Mouse (Mus musculus): ENCODE measurements around the gene Lonp1. TPM values are rescaled to one million over a fixed set of nuclear protein-coding genes. Genes with fewer than 3 reads are reported as not detected.

The Lonp1 gene
- polyA plus RNA-seq, 1 experiment from 2014 or later = 56.0 TPM

DNA sequence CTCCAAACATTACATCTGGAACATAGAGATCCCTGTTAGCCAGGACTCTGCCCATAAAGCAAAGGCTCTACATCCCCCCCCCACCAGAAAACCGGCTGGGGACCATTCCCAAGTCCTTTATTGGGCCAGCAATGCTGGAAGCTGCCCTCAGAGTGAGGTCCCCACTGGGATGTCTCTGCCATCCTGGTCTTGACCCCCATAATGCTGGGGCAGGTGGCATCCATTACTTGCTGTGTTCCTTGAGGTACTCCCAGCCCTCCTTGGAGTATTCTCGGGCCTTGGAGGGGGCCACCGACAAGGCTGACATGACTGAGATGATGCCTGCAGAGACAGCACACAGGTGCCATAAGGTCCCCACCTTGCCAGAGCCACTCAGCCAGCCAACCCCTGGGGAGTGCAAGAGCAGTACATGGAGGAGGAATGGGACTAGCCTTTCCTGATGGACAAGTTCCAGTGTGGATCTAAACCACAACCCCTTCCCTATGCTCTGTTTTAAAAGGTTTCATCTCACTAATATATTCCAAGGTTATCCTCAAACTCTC is 19.1 kb downstream of the Lonp1 start:
- no peak overlapping the region for H3K4me3 ChIP-seq (ENCODE audit: low read depth, low read length)
- H3K9ac ChIP-seq (ENCODE audit: low read length) = no peak overlapping the region
- no peak for DNase-seq (ENCODE audit: low spot score)
- no peak for ATAC-seq (ENCODE audit: insufficient read depth, low FRiP score, low TSS enrichment)
- 83% methylated on average over 3 of the region's 3 CpGs for WGBS
- H3K36me3 ChIP-seq (ENCODE audit: control insufficient read depth, insufficient read depth, low read length) = peaks cover 39% of the 10 kb centered on the region
- H3K4me1 ChIP-seq (ENCODE audit: control insufficient read depth, insufficient read depth, low read length) = peaks cover 6% of the 10 kb centered on the region; the same call in 1 of the 2 replicates
- no peaks in the 10 kb centered on the region for H3K9me3 ChIP-seq (ENCODE audit: control insufficient read depth, low read length)
- no peak overlapping the region for H3K27ac ChIP-seq (ENCODE audit: low read depth, low read length)
- no peaks in the 10 kb centered on the region for H3K27me3 ChIP-seq (ENCODE audit: control insufficient read depth, insufficient read depth, low read length)
- H3K4me2 ChIP-seq (ENCODE audit: low read depth) = no peak overlapping the region

DNA sequence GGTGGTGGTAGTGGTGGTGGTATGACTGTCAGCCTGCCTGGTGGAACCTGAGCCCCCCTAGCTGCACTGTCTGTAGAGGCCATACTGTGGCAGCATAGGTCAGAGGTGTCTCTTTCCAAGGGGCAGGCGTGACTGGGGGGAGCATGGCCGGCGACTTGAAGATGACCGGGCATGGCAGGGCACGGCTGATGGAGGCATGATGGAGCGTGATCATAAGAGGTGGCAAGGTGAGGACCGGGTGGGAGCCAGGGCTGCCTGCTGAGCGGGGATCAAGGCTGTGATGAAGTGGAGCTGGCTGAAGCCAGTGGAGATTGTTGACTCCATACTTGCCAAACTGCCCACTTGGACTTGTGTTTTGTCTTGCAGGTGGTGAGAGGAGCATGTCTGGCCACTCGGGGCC is 21.3 kb downstream of the Lonp1 start:
- Histone ChIP-seq H3K4me2 (ENCODE audit: low read depth) (no peak overlapping the region), H3K27me3 (ENCODE audit: control insufficient read depth, insufficient read depth, low read length) (no peaks in the 10 kb centered on the region), H3K4me1 (ENCODE audit: control insufficient read depth, insufficient read depth, low read length) (peaks cover 6% of the 10 kb centered on the region; the same call in 1 of the 2 replicates), H3K36me3 (ENCODE audit: control insufficient read depth, insufficient read depth, low read length) (peaks cover 51% of the 10 kb centered on the region), H3K27ac (ENCODE audit: low read depth, low read length) (no peak overlapping the region), H3K4me3 (ENCODE audit: low read depth, low read length) (no peak overlapping the region), H3K9me3 (ENCODE audit: control insufficient read depth, low read length) (no peaks in the 10 kb centered on the region), H3K9ac (ENCODE audit: low read length) (no peak overlapping the region)
- DNase-seq (ENCODE audit: low spot score) = no peak
- 90% methylated on average over 9 of the region's 9 CpGs for WGBS
- no peak for ATAC-seq (ENCODE audit: insufficient read depth, low FRiP score, low TSS enrichment)

DNA sequence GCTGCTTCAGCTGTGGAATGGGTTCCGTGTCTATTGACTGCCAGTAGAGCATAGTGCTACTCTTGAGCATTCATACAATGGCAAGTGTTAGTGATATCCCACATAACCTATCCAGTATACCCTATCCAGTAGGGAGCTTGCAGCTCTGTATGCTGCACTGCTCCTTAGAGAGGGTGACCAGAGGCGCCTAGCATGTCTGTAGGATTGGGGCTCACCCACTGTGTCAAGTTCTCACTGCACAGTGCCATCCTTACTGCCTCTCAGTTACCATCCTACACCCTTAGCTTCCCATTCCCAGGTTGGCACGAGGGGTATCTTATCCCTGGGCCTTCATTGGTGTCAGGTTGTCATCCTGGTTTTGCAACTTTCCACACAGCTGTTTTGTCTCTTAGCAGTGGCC is 22.3 kb downstream of the Lonp1 start:
- peaks cover 55% of the 10 kb centered on the region for H3K36me3 ChIP-seq (ENCODE audit: control insufficient read depth, insufficient read depth, low read length)
- H3K9ac ChIP-seq (ENCODE audit: low read length) = no peak overlapping the region
- DNase-seq (ENCODE audit: low spot score) (no peak), ATAC-seq (ENCODE audit: insufficient read depth, low FRiP score, low TSS enrichment) (no peak)
- H3K27ac ChIP-seq (ENCODE audit: low read depth, low read length) = no peak overlapping the region
- H3K4me1 ChIP-seq (ENCODE audit: control insufficient read depth, insufficient read depth, low read length) = peaks cover 6% of the 10 kb centered on the region; the same call in 1 of the 2 replicates
- no peaks in the 10 kb centered on the region for H3K27me3 ChIP-seq (ENCODE audit: control insufficient read depth, insufficient read depth, low read length)
- no peak overlapping the region for H3K4me3 ChIP-seq (ENCODE audit: low read depth, low read length)
- H3K4me2 ChIP-seq (ENCODE audit: low read depth) = no peak overlapping the region
- 89% methylated on average over 3 of the region's 3 CpGs for WGBS
- H3K9me3 ChIP-seq (ENCODE audit: control insufficient read depth, low read length) = no peaks in the 10 kb centered on the region

DNA sequence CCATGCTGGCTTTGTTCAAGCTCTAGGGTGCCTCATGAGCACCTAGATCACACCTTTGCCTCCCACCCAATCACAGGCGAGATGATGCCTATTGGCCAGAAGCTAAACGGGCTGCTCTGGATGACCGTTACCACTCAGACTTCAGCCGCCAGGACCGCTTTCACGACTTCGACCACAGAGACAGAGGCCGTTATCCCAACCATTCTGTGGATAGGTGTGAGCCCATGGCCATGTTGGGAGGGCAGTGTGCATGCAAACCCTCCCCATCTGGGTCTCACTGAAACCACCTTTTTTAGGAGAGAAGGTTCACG is 22.7 kb downstream of the Lonp1 start:
- 87% methylated on average over 9 of the region's 9 CpGs for WGBS
- H3K9ac ChIP-seq (ENCODE audit: low read length) = no peak overlapping the region
- H3K4me1 ChIP-seq (ENCODE audit: control insufficient read depth, insufficient read depth, low read length) = peaks cover 6% of the 10 kb centered on the region; the same call in 1 of the 2 replicates
- peaks cover 55% of the 10 kb centered on the region for H3K36me3 ChIP-seq (ENCODE audit: control insufficient read depth, insufficient read depth, low read length)
- no peak overlapping the region for H3K4me2 ChIP-seq (ENCODE audit: low read depth)
- no peaks in the 10 kb centered on the region for H3K27me3 ChIP-seq (ENCODE audit: control insufficient read depth, insufficient read depth, low read length)
- H3K4me3 ChIP-seq (ENCODE audit: low read depth, low read length) = no peak overlapping the region
- no peak overlapping the region for H3K27ac ChIP-seq (ENCODE audit: low read depth, low read length)
- ATAC-seq (ENCODE audit: insufficient read depth, low FRiP score, low TSS enrichment) (no peak), DNase-seq (ENCODE audit: low spot score) (no peak)
- no peaks in the 10 kb centered on the region for H3K9me3 ChIP-seq (ENCODE audit: control insufficient read depth, low read length)

DNA sequence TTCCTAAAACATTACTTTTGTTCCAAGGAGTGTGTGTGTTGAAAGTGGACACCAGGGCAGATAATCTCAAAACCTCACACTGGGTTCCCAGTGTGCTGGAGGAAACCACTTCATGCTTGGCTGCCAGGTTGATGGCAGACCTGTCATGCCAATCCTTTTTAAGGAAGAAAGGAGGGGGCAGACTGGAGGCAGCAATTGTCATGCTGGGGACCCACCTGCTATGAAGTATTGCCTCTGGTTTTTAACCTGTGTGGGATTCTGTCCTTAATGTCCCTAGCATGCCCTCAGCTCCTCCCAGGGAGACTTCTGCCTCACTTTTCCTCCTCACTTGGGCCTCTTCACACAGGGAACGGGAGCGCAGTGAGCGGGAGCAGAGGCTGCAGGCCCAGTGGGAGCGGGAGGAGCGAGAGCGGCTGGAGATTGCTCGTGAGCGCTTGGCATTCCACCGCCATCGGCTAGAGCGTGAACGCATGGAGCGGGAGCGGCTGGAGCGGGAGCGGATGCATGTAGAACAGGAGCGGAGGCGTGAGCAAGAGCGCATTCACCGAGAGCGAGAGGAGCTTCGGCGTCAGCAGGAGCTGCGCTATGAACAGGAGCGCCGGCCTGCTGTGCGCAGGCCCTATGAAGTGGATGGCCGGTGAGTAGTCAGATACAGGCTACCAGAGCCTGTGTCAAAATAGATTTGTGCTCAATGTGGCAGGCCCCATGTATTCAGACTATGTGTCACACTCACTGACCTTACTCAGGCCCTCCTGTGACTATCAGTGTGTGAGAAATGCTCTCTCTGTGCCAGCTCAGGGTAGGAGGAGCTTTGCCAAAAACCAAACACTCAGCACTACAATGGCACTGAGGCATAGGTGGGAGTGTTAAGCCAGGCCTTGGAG is 23.3 kb downstream of the Lonp1 start:
- no peak overlapping the region for H3K4me2 ChIP-seq (ENCODE audit: low read depth)
- no peak overlapping the region for H3K27ac ChIP-seq (ENCODE audit: low read depth, low read length)
- DNase-seq (ENCODE audit: low spot score) (no peak), ATAC-seq (ENCODE audit: insufficient read depth, low FRiP score, low TSS enrichment) (no peak)
- H3K9me3 ChIP-seq (ENCODE audit: control insufficient read depth, low read length) = no peaks in the 10 kb centered on the region
- H3K4me3 ChIP-seq (ENCODE audit: low read depth, low read length) = no peak overlapping the region
- H3K4me1 ChIP-seq (ENCODE audit: control insufficient read depth, insufficient read depth, low read length) = peaks cover 2% of the 10 kb centered on the region; the same call in 1 of the 2 replicates
- WGBS = 97% methylated on average over 28 of the region's 28 CpGs
- no peak overlapping the region for H3K9ac ChIP-seq (ENCODE audit: low read length)
- peaks cover 55% of the 10 kb centered on the region for H3K36me3 ChIP-seq (ENCODE audit: control insufficient read depth, insufficient read depth, low read length)
- no peaks in the 10 kb centered on the region for H3K27me3 ChIP-seq (ENCODE audit: control insufficient read depth, insufficient read depth, low read length)

DNA sequence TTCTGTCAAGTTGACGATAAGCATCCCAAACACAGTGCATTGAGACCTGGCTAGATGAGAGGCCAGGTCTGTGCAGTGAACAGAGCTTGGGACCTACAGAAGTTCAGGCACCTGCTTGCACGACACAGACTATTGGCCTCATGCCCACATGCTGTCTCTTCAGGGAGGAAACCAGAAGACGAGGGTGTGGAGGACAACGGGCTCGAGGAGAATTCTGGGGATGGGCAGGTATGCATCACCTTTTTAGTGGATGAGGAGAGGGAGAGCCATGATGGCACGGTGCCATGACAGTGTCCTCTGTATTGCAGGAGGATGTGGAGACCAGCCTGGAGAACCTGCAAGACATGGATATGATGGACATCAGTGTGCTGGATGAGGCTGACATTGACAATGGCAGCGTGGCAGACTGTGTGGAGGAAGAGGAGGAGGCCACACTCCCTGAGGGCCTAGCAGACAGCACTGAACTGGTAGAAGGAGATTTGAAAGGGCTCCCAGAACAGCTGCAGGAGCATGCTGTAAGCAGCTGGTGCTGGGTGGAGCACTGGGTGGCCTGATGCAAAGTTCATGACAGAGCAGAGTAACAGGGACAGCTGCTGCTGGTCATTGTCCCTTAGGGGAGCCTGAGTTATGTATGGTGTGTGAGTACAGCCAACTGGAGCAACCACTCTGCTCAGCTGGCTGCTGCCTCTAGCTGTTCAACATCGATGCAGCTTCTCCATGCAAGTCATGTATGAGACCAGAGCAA is 33.0 kb downstream of the Lonp1 start:
- Histone ChIP-seq H3K9me3 (ENCODE audit: control insufficient read depth, low read length) (no peaks in the 10 kb centered on the region), H3K4me1 (ENCODE audit: control insufficient read depth, insufficient read depth, low read length) (no peaks in the 10 kb centered on the region), H3K4me3 (ENCODE audit: low read depth, low read length) (no peak overlapping the region), H3K9ac (ENCODE audit: low read length) (no peak overlapping the region), H3K27me3 (ENCODE audit: control insufficient read depth, insufficient read depth, low read length) (no peaks in the 10 kb centered on the region), H3K36me3 (ENCODE audit: control insufficient read depth, insufficient read depth, low read length) (peaks cover 52% of the 10 kb centered on the region), H3K4me2 (ENCODE audit: low read depth) (no peak overlapping the region), H3K27ac (ENCODE audit: low read depth, low read length) (no peak overlapping the region)
- no peak for ATAC-seq (ENCODE audit: insufficient read depth, low FRiP score, low TSS enrichment)
- DNase-seq (ENCODE audit: low spot score) = no peak
- WGBS = 94% methylated on average over 8 of the region's 8 CpGs

DNA sequence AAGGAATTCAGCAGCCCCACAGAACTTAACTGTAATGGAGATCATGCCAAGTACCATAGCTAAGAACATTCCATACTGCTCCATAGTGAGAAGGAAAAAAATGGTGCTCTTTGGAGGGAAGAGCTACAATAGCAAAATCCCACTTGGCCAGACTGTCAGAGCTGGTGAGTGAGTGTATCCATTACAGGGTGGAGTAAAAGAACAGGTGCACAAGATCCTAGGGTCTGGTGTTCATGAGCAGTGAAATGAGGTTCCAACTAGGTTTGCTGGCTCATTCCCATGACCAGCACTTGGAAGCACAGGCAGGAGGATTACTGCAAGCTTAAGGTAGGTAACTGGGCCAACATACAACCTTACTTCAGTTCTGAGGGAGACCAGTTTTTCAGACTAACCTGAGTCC is 34.1 kb downstream of the Lonp1 start:
- ATAC-seq (ENCODE audit: insufficient read depth, low FRiP score, low TSS enrichment) = no peak
- Histone ChIP-seq H3K36me3 (ENCODE audit: control insufficient read depth, insufficient read depth, low read length) (peaks cover 50% of the 10 kb centered on the region), H3K4me1 (ENCODE audit: control insufficient read depth, insufficient read depth, low read length) (no peaks in the 10 kb centered on the region)

DNA sequence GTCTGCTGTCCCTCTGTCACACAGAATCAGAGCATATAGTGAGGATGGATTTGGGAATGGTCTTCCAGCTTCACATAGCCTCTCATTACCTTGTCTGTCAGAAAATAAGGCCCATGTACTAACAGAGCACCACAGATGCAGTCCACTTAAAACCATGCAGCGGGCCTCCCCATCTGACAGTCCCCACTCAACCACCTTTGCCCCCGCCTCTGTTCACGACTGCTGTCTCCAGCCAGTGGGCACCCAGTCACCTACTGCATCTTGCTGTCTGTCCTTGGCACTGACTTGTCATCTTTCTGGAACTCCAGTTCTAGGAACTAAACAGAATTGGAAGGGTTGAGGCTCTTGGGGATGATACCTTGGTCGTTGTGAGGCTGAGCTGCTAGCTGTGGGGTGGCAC is 37.8 kb downstream of the Lonp1 start:
- H3K4me2 ChIP-seq (ENCODE audit: low read depth) = no peak overlapping the region
- 93% methylated on average over 4 of the region's 4 CpGs for WGBS
- H3K27me3 ChIP-seq (ENCODE audit: control insufficient read depth, insufficient read depth, low read length) = no peaks in the 10 kb centered on the region
- peaks cover 33% of the 10 kb centered on the region for H3K36me3 ChIP-seq (ENCODE audit: control insufficient read depth, insufficient read depth, low read length)
- no peak overlapping the region for H3K27ac ChIP-seq (ENCODE audit: low read depth, low read length)
- DNase-seq (ENCODE audit: low spot score) (no peak), ATAC-seq (ENCODE audit: insufficient read depth, low FRiP score, low TSS enrichment) (no peak)
- peaks cover 14% of the 10 kb centered on the region for H3K4me1 ChIP-seq (ENCODE audit: control insufficient read depth, insufficient read depth, low read length)
- H3K4me3 ChIP-seq (ENCODE audit: low read depth, low read length) = no peak overlapping the region
- no peaks in the 10 kb centered on the region for H3K9me3 ChIP-seq (ENCODE audit: control insufficient read depth, low read length)
- no peak overlapping the region for H3K9ac ChIP-seq (ENCODE audit: low read length)

More for the DNA sequence above, 34.1 kb downstream of the Lonp1 start:
- no peak for DNase-seq (ENCODE audit: low spot score)
- no peaks in the 10 kb centered on the region for H3K9me3 ChIP-seq (ENCODE audit: control insufficient read depth, low read length)
- H3K27ac ChIP-seq (ENCODE audit: low read depth, low read length) = no peak overlapping the region
- no peak overlapping the region for H3K4me3 ChIP-seq (ENCODE audit: low read depth, low read length)
- no peak overlapping the region for H3K4me2 ChIP-seq (ENCODE audit: low read depth)
- no peaks in the 10 kb centered on the region for H3K27me3 ChIP-seq (ENCODE audit: control insufficient read depth, insufficient read depth, low read length)
- H3K9ac ChIP-seq (ENCODE audit: low read length) = no peak overlapping the region

All from neural tube, embryonic 11.5 days (tissue).